Mouse (Mus musculus) frontal cortex, postnatal 25 days (tissue): ENCODE data around the gene Rab10.

Experiments
- DNase-seq, 2 experiments: peaks; one replicate each; pipeline ENCODE4 v3.0.0; 2022; ENCODE audit warnings: low spot score in 2 of 2

The Rab10 gene

GRCm38 (mm10) chr12:3296056-3296455 is 13.7 kb downstream of the Rab10 start:
- no peak for DNase-seq

DNA sequence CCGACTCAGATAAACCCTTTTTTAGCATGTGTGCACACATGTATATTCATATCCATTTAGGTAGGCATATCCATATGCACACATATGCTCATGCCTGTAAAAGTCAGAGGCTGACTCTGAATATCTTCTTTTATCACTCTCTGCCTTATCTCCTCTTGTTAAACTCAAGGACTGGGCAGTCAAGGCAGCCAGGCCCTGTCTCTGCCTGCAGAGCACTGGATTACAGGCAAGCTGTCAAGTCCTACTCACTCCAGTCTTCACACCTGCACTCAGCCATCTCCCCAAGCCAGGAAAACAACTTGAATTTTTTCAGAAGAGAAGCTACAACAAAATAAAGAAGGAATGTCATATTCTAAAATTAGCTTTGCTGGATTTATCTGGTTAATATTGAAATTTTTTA is 17.9 kb downstream of the Rab10 start:
- DNase-seq, result no peak

GRCm38 (mm10) chr12:3291038-3291437 is 18.7 kb downstream of the Rab10 start:
- no peak for DNase-seq

DNA sequence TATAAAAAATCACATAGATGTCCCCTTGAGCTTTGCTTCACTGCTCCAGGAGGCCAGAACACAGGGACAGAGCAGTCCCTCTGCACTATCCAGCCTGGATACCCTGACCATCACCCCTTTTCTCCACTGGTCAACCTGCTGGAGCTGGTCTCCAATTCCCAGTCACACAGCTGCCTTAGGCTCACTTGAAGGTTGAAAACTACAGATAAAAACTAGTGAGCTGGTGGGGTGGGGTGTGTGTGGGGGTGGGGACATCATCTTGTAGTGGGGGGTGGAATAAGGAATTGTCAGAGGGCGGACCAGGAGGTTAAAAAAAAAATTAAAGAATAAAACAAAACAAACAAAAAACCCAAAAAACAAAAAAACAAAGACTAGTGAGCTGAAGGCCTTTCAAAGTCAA is 21.3 kb downstream of the Rab10 start:
- no peak for DNase-seq

DNA sequence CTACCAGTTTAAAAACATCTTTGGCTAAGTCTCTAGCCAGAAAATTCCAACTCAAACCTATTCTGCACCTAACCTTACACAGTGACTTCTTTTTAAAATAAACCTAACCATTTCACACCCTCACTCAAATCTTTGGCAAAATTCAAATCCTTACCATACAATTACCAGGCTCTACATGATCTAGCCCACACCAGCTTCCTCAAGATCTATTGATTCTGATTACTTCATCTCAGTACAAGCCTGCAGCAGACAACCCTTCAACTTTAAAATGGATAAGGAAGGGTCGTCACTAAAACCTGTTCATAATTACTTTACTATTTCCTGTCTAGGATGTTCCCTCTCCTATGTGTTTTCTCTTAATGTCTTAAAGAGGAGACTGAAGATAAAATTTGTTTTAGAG is 23.9 kb downstream of the Rab10 start:
- no peak for DNase-seq

- DNase-seq, result no peak
These were observed 24.4 kb downstream of the Rab10 start for GRCm38 (mm10) chr12:3285377-3285776.

- DNase-seq, result no peak
These were observed 25.3 kb downstream of the Rab10 start for GRCm38 (mm10) chr12:3284463-3284862.

- no peak for DNase-seq
These were observed 25.8 kb downstream of the Rab10 start for GRCm38 (mm10) chr12:3283829-3284440.

- DNase-seq, result no peak
These were observed 26.8 kb downstream of the Rab10 start for GRCm38 (mm10) chr12:3282954-3283353.

DNA sequence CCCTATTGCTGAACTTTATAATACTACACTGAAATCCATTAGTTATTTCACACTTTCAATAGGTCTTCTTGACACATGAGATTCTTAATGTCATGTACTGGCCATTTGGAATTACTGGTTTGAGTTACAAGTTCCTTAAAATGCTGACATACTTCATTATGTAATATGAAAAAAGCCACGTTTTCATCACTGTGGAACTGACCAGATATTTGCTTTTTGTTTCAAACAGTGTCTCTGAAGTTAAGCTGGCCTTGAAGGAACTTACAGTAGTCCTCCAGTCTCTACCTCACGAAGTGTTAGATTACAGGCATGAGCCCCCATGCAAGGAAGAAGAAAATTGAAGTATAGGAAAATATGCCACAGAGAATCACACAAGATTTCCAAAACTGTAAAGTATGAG is 27.2 kb downstream of the Rab10 start:
- DNase-seq, result no peak

DNA sequence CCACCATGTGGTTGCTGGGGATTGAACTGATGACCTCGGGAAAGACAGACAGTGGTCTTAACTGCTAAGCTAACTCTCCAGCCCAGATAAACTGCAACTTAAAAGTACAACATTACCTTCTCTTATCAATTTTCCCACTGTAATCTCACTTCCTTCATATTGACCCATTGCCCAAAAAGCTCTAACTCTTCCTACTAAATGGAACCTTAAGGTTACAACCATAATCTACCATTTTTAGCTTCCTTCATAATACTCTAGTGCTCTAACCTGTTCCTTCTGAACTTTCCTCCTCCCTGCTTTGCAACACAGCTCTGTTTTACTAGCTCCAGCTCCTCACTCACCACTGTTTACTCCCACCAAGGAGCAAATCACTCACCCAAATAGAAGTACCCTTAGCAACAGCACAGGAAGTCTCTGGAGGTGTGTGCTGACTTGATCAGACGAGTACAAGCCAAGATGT is 30.9 kb downstream of the Rab10 start:
- DNase-seq, result no peak

GRCm38 (mm10) chr12:3270818-3271217 is 39.0 kb downstream of the Rab10 start:
- no peak for DNase-seq

- DNase-seq, result no peak
These were observed 42.4 kb downstream of the Rab10 start for GRCm38 (mm10) chr12:3267397-3267796.

DNA sequence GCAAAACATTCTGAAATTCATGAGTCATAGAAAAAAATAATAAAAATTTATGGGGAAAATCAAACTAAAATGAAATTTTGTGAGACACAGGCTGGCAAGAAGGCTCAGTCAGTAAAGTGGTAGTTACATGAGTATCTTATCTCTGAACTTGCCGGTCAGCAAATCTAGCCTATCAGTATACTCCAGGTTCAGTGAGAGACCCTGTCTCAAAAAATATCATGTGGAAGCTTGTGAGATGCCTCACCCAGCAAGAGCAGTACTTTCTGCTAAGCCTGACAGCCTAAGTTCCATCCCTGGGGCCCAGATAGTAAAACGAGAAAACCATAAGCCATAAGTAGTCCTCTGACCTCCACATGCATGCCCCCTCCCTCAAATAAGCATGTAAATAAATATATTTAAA is 44.6 kb downstream of the Rab10 start:
- DNase-seq, result no peak

DNA sequence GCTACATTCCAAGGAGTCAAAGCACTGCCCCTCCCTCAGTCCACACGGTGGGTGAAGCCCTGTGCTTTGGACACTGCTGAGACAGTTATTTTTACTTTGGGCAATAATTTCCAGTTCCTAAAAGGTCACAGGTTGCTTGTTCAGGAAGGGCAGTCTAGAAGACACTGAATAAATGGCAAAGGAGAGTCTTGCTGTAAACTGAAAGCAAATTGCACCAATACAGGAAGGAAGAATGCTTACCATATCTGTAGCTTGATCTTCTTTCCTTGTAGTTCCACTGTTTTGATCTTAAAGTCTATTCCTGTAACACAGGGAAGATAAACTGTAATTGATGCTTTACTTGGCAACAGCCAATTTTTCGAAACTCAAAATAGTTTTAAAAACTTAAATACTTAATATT is 45.3 kb downstream of the Rab10 start:
- no peak for DNase-seq

DNA sequence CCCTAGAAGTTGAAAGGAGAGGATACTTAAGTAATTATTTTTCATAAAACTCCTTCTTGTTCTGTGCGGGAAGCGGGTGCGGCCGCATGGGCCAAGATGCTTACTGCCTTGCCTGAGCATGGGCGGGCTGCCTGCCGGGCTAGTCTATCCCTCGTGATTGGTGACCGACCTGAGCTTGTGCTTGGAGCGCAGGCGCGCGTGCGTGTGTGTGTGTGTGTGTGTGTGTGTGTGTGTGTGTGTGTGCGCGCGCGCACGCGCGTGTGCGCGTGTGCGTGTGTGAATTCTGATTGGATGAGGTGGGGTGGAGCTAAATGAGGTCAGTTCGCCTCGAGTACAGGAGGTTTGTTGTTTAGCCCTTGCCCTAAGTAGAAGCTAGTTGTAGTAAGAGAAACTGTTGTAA is 48.2 kb downstream of the Rab10 start:
- no peak for DNase-seq

DNA sequence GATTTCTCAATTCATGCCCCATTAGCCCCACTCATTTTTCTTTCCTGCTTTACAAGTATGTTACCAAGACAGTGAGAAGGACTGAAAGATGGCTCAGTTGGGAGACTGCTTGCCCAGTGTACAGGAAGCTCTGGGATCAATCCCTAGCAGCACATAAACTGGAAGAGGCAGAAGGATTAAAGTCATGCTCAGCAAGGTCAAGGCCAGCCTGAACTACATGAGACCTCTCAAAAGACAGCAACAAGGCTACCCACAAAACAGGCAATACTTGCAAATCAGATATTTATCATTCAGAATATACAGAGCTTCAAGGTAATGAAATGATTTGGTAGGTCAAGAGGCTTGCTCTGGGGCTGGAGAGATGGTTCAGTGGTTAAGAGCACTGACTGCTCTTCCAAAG is 53.8 kb downstream of the Rab10 start:
- no peak for DNase-seq

DNA sequence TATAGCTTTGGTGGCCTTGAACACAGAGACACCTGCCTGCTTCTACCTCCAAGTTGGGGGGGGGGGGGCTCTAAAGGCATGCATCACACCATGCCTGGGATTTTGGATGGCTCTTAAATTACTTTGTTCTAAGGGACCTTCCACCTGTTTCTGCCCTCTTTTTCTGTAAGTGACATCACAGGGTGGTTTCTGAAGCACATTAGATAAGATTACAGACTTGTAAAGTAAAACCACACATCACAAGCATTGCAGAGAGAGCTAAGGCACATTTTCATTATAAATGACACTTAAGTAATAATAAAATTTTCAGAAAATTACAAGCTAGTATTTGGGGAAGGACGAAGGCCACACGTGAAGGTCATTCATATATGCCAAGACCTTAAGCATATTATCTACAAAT is 54.3 kb downstream of the Rab10 start:
- no peak for DNase-seq

GRCm38 (mm10) chr12:3253591-3253990 is 56.2 kb downstream of the Rab10 start:
- DNase-seq, result no peak

DNA sequence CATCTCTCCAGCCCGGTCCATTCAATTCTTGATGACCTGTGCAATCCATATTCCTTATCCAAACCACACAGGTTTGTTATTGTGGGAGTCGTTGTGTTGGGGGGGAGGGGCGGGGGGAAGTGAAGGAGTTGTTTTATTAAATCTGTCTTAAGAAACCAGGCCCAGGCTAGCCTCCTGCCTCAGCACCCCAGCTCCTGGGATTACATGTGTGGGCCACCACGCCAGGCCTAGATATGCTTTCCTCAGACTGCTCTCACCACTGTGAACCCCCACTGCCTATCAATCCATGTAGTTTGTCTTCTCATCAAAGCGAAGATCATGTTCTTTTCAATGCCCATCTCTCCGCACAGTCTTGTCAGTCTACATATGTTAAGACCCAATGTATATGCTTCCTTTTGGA is 63.7 kb downstream of the Rab10 start:
- DNase-seq, result no peak

DNA sequence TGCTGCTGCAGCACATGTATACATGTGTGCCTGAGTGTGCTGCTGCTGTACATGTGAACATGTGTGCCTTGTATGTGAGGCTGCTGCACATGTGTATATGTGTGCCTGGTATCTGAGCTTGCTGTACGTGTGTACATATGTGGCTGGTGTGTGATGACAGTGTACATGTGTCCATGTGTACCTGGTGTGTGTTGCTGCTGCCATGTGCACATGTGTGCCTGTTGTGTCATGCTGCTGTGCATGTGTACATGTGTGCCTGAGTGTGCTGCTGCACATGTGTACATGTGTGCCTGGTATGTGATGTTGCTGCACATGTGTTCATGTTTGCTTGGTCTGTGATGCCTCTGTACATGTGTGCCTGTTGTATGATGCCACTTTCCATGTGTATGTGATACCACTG is 70.2 kb downstream of the Rab10 start:
- no peak for DNase-seq

- no peak for DNase-seq
These were observed 71.3 kb downstream of the Rab10 start for GRCm38 (mm10) chr12:3238361-3239051.

GRCm38 (mm10) chr12:3237799-3238198 is 72.0 kb downstream of the Rab10 start:
- no peak for DNase-seq
